Mouse (Mus musculus) brain, embryonic 14.5 days (tissue): Measurements from ENCODE around the gene Ing3. TPM values are rescaled to one million over a fixed set of nuclear protein-coding genes. Genes with fewer than 3 reads are reported as not detected.

Experiments
- DNase-seq: peaks from one replicate; pipeline ENCODE4 v3.0.0-alpha.2; 2011; ENCODE audit warnings: low read depth
- CTCF ChIP-seq: fragments of 200-500 bp; IDR thresholded peaks from 2 replicates; pipeline ENCODE4 v1.5.1; 2012; ENCODE audit warnings: inconsistent platforms, mild to moderate bottlenecking, moderate library complexity, borderline replicate concordance; ENCODE audit not compliant: insufficient read depth, insufficient read length; ENCODE audit errors: extremely low read depth
- POLR2A ChIP-seq: fragments of 200-500 bp; IDR thresholded peaks from 2 replicates; pipeline ENCODE4 v1.6.1; 2012; ENCODE audit warnings: mild to moderate bottlenecking, inconsistent platforms, borderline replicate concordance; ENCODE audit not compliant: poor library complexity, insufficient read depth, insufficient read length, severe bottlenecking; ENCODE audit errors: extremely low read depth
- polyA plus RNA-seq: library from polyadenylated mRNA; depleted of rRNA; stranded (reverse); fragments of >200 nt; gene quantifications from 2 replicates; pipeline ENCODE4 v1.2.3, GENCODE M21; 2012; rRNA removed

The Ing3 gene
- polyA plus RNA-seq, 1 experiment: 20.1 TPM

DNA sequence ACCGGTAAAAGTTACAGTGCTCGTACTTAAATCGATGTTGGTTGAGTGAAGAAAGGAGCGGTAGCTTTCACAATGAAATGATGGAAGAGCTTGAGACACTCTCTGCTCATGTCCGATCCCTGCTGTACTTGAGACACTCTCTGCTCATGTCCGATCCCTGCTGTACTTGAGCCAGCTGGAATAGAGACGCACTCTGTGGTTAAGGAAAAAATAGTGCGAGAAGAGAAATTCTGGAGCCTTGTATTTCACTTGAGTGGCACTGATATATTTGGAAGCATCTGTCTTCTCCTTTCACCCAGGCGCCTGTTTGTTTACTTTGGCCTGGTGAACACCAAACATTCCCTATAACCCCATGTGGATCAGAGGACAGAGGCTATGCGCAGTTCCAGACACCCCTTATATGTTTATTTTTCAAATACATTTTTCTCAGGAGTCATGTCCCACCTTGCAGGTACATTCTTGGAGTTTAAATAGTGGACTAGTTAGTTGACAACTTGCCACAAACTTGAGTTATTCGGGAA lies 61.5 kb downstream of the Ing3 start:
- TF ChIP-seq CTCF: no peak
- TF ChIP-seq POLR2A: no peak
- DNase-seq: no peak

DNA sequence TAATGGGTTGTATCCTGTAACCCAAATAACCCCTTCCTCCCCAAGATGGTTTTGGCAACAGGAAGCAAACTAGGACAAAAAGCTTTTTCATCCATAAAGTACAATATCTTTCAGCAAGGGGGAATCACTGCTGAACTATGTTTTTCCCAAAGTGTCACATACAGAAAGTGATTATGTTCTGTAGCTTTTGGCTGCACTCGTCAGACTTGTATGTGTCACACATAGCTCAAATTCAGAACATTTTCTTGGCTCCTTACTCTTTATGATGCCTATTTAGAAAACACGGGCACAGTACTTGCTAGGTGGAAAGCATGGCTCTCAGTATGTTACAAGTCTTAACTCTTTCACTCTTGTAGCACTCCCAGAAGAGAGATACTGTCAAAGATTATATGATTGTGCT lies 62.2 kb downstream of the Ing3 start:
- no peak for DNase-seq
- TF ChIP-seq CTCF: no peak
- no peak for TF ChIP-seq POLR2A

DNA sequence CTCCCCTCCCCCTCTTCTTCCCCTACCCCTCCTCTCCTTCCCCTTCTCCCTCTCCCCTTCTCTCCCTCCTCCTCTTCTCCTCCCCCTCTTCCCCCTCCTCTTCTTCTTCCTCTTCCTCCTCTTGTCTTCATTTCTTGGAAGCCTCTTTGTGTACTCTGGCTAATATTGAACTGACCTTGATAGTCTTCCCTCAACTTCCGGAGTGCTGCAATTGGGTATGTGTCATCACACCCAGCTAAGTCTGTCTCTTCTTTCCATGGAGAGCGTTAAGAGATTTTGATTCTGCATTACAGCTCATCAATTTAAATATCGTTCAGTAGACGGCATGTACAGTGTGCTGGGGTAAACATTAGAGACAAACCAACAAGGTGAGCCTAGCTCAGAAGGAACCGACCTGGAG lies 62.7 kb downstream of the Ing3 start:
- no peak for TF ChIP-seq CTCF
- TF ChIP-seq POLR2A: no peak
- DNase-seq: no peak

DNA sequence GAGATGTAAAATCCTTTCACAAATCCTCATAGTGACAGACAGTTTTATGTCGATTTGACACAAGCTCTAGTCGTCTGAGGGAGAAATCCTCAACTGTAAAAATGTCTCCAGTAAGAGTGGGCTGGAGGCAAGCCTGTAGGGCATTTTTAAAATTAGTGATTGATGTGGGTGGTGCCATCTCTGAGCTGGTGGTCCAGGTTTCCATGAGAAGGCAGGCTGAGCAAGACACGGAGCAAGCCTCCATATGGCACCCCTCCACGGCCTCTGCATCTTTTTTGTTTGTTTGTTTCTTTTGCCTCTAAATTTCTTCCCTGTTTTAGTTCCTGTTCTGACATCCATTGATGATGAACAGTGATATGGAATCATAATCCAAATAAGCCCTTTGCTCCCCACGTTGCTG lies 63.1 kb downstream of the Ing3 start:
- DNase-seq: no peak
- no peak for TF ChIP-seq POLR2A
- TF ChIP-seq CTCF: no peak

DNA sequence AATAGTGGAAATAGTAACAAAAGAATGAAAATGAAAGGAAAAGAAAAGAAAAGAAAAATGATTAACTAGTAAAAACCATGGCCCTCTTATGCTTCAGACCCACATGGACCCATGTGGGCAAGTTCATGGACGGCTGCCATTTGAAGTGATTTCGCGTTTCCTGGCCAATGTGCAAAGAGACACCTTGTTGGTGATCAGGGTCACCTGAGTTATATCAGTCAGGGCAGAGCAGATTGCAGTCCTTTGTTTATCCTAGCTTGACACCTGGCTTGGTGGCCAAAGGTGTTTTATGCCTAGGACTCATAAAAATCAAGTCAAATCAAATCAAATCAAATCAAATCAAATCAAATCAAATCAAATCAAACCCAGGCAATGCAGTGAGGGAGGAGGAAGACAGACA lies 64.0 kb downstream of the Ing3 start:
- TF ChIP-seq POLR2A (no peak), CTCF (no peak)
- no peak for DNase-seq

DNA sequence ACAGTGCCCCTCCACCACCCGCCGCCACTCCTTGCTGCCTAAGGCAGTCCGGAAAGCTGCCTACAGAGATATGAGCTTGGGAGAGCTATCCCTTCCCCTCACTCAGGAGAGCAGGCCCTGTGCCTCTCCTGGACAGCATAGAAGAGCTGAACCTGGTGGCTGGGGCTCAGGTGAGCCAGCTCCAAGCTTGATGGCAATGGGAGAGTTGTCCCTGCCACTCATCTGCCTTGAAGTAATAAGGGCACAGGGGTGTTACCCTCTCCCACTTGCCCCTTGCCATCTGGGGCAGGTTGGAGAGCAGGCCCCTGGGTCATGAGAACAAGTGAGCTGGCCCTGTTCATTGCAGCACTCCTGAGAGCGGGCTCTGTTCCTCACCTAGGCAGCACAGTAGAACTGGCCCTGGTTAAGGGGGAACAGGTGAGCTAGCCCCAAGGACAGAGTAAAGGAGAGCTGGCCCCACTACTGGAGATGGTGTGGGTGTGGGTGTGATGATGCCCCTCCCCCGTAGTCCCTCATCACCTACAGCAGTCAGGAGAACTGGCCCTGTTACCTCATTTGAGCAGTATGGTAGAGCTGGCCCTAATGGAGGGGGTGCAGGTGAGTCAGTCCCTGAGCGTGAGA lies 65.0 kb downstream of the Ing3 start:
- TF ChIP-seq CTCF (no peak), POLR2A (no peak)
- no peak for DNase-seq

DNA sequence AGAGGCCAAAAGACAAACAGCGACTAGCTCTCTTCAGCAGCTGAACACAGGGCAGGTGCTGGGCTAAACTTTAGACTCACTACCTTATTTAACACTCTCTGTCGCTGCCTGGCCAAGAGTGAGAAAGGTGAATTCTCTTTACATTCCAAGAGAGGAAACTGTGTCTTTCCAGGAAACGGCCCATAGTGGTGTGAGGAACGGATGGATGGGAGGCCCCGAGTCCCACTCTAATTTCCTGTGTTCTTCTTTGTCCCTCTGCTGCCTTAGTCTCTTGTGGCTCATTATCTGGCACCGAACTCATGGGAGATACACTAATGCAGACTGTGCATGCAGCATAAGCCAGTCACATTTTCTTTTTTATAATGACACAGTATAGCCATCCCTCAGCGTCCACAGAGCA lies 68.3 kb downstream of the Ing3 start:
- no peak for DNase-seq
- TF ChIP-seq CTCF: no peak
- TF ChIP-seq POLR2A: no peak

DNA sequence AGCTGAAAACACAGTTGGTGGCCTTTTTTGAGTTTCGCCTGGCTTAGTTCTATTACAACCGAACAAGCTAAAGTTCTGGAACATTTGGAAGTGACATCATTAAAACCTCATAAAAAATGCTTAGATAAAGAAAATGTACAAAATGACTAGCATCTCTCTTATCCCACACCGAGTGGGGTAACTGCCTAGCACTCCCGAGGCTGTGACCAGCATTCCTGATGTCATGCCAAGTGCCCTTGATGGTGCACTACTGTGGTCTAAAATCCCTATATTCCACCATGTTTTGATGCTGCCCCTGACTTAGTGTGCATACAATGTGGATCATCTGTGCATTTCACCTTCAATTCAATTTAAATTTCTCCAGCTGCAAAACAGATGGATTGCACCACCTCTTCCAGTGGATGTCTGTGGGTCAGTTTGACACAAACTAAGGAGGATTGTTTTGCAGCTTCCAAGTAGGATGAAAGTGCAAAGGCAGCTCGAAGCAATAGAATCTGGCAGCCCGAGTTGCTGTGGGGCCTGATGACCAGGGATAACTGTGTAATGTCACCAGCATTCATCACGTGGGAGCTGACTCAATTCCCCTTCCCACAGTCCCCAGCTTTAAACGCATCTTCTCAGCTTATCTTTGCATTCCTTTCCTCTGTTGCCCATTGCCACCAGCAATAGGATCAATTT lies 69.5 kb downstream of the Ing3 start:
- TF ChIP-seq CTCF (no peak), POLR2A (no peak)

DNA sequence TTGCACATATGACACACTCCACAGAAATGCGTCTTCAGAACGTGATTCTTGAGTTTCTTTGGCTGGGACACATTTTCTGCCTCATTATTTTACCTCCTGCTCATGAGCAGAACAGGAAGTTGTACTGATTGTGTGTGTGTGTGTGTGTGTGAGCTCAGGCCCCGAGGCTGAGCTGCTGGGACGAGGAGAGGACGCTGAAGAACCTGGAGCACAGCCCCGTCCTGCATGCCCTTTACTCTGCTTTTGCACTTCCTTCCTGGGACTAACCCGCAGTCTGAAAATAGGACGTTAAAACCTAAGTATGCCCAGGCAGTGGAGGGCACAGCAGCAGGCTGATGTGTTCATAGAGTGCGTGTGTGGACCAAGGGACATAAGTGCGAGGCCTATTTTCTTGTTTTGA lies 70.3 kb downstream of the Ing3 start:
- DNase-seq: no peak
- TF ChIP-seq CTCF: no peak
- no peak for TF ChIP-seq POLR2A

More for the DNA sequence above, 69.5 kb downstream of the Ing3 start:
- no peak for DNase-seq

DNA sequence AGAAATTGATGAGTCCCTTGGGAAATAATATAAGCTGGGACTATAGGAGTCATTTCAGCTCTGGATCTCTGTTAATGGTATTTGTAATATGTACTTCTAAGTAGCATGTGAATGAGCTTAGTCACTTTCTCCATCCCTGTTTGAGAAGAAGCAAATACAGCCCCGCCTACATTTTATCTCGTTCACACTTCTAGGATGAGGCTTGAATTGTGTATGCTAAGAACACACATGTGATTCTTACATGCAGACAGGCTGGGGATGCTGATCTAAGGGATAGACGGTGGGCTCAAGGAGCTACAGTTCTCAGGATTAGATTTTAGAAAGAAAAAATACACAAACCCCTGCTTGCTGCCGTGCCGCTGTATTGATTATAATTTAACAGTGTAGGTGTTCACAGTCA lies 71.3 kb downstream of the Ing3 start:
- DNase-seq: no peak

DNA sequence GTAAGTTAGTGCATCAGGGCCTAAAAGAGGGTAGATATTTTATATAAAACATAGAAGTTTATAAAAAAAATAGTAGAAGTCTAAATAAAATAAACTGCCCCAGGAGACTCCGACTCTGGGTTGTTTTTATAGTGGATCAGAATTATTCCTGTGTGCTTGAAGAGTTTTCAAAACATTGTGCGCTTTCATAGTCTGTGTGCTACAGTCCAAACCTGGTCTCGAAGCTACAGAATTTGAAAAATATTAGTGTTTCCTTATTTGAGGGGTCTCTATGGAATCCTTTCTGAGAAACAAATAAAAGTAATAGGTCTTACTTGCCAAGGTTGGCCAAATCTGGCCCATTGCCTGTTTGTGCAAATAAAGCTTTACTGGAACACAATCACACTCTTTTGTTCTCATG lies 71.9 kb downstream of the Ing3 start:
- TF ChIP-seq POLR2A (no peak), CTCF (no peak)
- DNase-seq: no peak

More for the DNA sequence above, 71.3 kb downstream of the Ing3 start:
- no peak for TF ChIP-seq POLR2A
- TF ChIP-seq CTCF: no peak

DNA sequence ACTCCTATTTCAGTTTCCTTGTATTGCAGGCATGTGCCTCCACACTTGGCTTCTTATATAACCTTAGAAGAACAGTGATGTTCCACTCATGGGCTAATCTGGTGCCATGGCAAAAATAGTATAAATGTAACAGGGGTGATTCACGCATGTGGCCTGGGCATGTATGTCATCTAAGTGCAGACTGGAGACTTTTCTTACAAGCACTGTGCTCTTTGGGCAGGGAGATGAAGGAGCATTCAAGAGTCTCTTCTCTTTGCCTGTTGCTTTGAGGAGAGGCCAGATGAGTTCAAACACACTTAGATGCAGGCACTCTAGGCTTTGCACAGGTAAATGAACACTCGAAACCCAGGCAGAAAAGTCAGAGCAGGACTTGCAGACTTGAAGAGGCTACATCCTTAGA lies 74.8 kb downstream of the Ing3 start:
- no peak for DNase-seq
- TF ChIP-seq POLR2A (no peak), CTCF (no peak)

Other genes starting within 250 kb of the Ing3 start
- 10.9 and 15.9 TPM in 2 replicates for gene Tspan12, start 97.1 kb upstream of the Ing3 start, polyA plus RNA-seq
- gene Cped1, start 36.3 kb downstream of the Ing3 start, polyA plus RNA-seq: 2.7 and 4.3 TPM in 2 replicates